In genomic region chr17:72293267-72293580, GRCm38 (mm10) we compare ENCODE assay signal across 14 mouse cellular contexts.
"Had no signal": no experiment of that assay in that cellular context is flagged by ENCODE, and none has a peak within 500 bp of the region (broad histone marks: within the 10 kb centered on the region; RNA-seq: fewer than 3 reads in every experiment).

No protein-coding gene starts in this region.

- H3K36me3 ChIP-seq: limb, embryonic 13.5 days; midbrain, embryonic 12.5 days; neural tube, embryonic 13.5 days had no signal

- H3K9ac ChIP-seq: limb, embryonic 13.5 days; liver, embryonic 14.5 days; midbrain, embryonic 12.5 days; neural tube, embryonic 13.5 days had no signal

- H3K9me3 ChIP-seq: limb, embryonic 13.5 days; midbrain, embryonic 12.5 days; neural tube, embryonic 13.5 days had no signal

- DNase-seq: kidney, adult 18-20 months; kidney, postnatal 10 days; kidney, postnatal 4 days; lung, adult 18-20 months; right cerebral cortex, postnatal 4 days; spleen, adult 18-20 months; thymus, adult 18-20 months; thymus, postnatal 14 days had no signal

- ATAC-seq: midbrain, embryonic 16.5 days had no signal

- H3K27ac ChIP-seq: layer of hippocampus, adult 2 months; limb, embryonic 13.5 days; liver, embryonic 14.5 days; midbrain, embryonic 12.5 days; neural tube, embryonic 13.5 days had no signal

- H3K27me3 ChIP-seq: limb, embryonic 13.5 days; midbrain, embryonic 12.5 days; neural tube, embryonic 13.5 days had no signal

- H3K4me1 ChIP-seq: limb, embryonic 13.5 days; midbrain, embryonic 12.5 days; neural tube, embryonic 13.5 days had no signal

- H3K4me2 ChIP-seq: limb, embryonic 13.5 days; midbrain, embryonic 12.5 days; neural tube, embryonic 13.5 days had no signal

- H3K4me3 ChIP-seq: layer of hippocampus, adult 2 months; limb, embryonic 13.5 days; midbrain, embryonic 12.5 days; neural tube, embryonic 13.5 days had no signal
